Mouse (Mus musculus): ENCODE measurements at regions not wholly inside any gene's neighbourhood (a gene's known extent, or its start where the extent isn't known, plus 50 kb on each side); places are given as distances from the start of the nearest gene placed in this dataset.
A peak's percentile ranks its signal among the peaks of the same experiment; 100 is the strongest.

DNA sequence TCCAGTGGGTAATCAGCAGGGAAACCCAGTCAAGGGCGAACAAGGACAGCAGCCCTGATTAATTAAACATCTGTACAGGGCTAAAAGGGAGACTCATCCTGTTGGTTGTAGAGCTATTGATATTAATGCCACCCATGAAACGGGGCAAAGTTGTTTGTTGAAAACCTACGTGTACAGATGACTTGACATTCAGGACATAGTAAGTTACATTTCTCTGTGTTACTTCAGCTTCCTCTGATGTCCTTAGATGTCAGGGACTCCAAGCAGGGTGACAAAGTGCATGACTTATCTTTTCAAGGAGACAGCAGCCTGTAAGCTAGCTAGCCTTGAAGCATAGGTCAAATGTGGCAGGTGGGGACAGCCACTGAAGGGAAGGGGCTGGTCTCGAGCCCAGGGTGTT, 390.5 kb downstream of the Ccdc171 start:
- intact Hi-C loops (cut with DNase I) = no loop called here

DNA sequence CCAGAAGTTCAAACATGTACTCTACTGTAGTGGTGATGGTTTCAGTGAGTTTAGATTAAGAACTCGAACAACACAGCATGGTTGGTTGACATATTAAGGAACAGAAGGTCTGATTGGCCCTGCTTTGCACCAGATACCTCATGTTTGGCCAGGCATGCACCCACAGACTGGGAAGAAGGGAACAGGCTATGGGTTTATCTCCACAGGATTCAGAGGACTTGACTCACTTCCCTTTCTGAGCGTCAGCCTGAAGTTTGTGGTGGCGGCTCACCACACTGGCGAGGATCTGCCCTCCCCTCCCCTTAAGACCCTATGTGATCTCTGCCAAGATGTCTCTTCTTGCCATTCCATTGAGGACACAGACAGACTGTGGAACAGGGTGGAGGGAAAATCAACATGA, 391.7 kb downstream of the Ccdc171 start:
- DNase-seq (ENCODE audit: low spot score in 2 of 2) = no peak
- intact Hi-C loops (cut with DNase I) = no loop called here

More for the DNA sequence above, 390.5 kb downstream of the Ccdc171 start:
- DNase-seq (ENCODE audit: low spot score in 2 of 2) = no peak

DNA sequence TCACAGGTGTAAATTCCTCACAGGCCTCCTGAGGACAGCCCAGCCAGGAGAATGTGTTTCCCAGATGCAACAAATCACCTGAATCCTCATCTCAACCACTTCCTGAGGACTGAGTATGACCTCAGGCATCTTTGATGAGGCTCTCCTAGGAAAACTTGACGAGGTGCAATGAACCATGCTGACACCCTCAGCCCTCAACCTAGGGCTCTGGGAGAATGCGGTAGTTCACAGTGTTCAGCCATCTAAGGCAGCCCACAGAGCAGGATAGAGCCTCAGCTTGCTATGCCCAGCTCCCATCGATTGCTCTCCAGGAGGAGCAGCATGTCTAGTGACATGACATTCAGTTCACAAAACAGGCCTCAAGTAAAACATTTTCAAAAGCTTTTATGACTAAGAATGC, 392.7 kb downstream of the Ccdc171 start:
- intact Hi-C loops (cut with DNase I) = no loop called here
- no peak for DNase-seq (ENCODE audit: low spot score in 2 of 2)

DNA sequence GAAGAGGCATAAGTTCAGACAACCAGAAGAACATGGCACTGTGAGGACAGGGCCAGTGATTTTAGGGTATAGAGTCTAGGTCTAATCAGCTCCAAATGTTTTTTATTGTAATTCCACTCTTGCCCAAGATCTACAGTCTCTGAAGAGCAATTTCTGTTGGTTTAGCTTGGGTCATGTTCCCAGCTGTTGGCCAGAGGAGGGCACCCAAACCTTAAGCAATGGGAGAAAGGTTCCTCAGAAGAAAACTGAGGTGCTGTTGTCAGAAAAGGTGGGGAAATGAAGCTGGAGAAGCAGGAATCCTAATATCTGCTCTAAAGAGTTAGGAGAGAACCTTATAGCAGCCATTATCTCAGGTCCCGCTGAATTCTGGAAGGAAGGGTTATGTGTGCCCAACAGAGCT, 393.7 kb downstream of the Ccdc171 start:
- no peak for DNase-seq (ENCODE audit: low spot score in 2 of 2)
- intact Hi-C loops (cut with DNase I) = no loop called here

DNA sequence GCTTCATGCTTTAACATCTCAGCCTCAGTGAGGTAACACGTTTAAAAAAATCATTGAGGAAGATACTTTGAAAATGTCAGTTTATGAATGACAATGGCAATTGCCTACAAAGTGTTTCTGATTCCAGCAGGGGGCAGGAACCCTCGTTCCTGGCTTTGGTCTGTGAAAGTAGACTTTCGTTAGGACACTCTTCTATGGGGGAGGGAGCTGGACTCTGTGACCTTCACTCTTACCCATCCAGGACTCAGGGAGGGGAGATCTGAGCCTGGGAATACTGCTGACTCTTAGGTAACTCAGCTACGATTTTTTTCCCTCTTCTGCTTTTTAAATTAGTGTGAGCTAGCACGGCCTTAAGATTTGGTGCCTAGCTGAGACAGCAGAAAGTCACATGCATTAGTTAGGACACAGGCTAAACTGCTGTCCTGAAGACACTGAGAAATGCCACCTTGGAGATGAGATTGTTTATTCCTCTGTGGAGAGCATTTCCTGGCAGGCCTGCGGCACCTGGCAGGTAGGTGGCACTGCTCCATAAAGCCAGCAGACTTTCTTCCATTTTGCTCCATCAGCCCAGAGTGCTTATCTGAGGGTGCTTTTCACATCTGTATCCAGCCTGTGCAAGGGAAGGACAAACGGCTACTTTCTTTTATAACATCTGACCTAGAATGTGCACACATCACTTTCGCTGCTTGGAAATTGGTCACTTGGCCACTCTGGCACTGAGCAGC, 399.9 kb downstream of the Ccdc171 start:
- intact Hi-C loops (cut with DNase I) = no loop called here
- DNase-seq (ENCODE audit: low spot score in 2 of 2) = no peak

DNA sequence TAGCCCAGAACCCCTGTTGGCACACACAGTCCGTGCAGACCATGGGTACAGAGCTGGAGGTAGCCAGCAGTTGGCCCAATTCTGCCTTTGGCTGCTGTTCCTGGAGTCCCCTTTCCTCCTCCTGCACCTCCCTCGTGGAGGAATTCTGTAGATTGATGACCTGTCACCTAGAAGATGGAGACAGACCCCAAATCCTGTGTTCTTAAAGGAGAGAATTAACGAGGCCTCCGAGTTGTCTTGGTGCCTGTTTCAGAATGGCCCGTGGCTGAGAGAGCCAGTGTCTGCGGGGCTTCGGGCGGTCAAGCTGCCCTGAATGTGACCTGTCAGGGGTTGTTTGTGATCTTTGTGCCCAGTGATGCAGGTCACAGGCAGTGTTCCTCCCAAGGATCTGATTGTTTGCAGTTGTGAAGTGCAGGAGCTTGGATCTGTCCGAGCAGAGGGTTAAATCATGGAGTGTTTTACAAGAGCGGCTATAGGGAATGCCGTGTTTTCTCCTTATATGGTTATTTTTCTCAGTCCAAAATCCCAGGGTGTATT, 400.9 kb downstream of the Ccdc171 start:
- intact Hi-C loops (cut with DNase I) = no loop called here
- DNase-seq (ENCODE audit: low spot score in 2 of 2) = no peak

DNA sequence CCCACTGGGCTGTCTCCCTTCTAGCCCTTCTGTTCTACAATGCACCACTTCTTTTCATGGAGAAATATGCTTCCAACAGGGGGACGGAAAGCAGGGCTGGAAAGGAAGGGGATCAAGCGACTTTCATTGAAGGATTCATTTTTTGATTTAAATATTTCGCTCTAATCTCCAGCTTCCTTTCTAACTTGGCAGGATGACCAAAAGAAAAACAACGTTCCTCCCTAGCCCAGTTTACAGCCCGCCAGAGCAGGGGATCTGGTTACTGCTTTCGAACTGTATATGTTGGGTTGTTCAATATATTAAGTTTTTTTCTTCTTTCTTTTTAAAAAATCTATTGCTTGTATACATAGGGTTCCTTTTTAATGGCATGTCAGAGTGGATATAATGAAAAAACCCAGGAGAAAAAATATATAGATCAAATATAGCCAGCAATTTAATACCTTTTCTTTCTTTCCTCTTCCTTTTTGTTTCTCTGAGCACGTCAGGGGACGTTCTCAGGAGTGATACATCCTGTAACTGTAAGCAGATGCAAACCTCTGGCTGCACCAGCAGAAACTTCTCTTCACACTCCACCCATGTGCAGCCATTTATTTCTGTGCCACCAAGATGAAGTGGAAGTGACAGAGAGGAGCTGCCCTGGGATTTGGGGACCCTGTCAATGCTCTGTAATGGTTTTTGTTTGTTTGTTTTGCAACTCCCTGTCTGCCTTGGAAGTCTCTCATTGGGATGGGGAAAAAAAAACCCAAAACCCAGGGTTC, 406.7 kb downstream of the Ccdc171 start:
- no peak for DNase-seq (ENCODE audit: low spot score in 2 of 2)
- intact Hi-C loops (cut with DNase I) = no loop called here

DNA sequence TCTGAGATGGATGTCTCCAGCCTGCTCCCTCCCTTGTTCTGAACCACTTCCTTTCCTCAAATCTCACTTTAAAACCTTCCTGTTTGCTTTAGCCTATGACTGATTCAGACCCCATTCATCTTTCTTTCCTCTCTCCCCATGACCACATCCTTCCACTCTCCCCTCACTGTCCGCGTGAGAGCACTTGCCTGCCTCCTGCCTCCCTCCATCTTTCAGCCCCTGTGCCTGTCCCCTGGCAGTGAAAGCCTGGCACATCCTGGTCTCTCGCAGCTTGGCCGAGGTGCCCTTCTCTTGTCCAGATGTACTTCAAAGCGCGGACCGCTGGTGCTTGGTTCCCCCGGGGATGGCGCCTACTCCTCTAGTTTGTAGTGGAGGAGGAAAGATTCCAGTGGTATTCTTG, 416.3 kb downstream of the Ccdc171 start:
- DNase-seq (ENCODE audit: low spot score in 2 of 2) = no peak
- intact Hi-C loops (cut with DNase I) = no loop called here

DNA sequence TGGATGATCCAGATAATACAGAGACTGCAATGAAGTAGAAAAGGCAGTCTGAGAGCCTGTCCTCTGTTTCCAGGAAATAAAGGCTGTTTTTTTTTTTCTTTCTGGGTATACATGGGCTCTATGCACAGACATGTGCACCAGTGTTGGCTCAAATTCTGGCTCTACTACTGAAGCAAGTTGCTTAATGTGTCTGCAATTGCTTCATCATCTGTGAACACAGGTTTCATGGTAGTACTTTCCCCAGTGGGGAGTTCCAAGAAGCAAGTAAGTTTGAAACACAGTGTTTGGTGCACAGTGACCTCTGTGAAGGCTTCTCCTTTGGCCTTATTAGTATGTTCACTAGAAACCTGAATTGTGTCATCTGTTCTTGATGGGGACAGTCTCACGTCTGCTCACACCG, 424.3 kb downstream of the Ccdc171 start:
- intact Hi-C loops (cut with DNase I) = no loop called here
- DNase-seq (ENCODE audit: low spot score in 2 of 2) = no peak

DNA sequence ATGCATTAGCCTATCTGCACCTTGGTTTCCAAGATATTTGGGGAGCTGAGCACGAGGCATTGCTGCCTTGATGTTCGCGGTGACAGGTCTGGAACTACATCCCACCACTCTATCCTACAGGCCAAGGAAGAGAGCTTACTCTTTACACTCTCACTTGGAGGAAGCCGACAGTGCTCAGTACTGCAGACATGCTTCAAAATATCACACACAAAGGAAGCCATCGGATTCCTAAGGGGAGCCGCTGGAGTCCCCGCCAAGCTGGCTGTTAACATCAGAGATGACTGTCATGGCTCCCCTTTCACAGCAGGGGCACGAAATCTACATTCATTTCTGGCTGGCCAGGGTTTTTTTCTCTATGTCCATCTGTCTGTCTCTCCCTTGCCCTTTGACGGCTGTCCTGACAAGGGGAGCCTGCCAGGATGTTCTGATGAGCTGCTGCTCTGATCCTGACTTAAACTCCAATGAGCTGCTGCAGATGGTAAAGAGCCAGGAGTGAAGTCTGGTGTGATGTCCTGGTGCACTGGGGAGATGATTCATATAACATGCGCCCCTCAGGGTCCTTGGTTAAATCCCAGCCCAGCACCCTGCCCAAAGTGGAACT, 425.6 kb downstream of the Ccdc171 start:
- intact Hi-C loops (cut with DNase I) = no loop called here
- no peak for DNase-seq (ENCODE audit: low spot score in 2 of 2)

DNA sequence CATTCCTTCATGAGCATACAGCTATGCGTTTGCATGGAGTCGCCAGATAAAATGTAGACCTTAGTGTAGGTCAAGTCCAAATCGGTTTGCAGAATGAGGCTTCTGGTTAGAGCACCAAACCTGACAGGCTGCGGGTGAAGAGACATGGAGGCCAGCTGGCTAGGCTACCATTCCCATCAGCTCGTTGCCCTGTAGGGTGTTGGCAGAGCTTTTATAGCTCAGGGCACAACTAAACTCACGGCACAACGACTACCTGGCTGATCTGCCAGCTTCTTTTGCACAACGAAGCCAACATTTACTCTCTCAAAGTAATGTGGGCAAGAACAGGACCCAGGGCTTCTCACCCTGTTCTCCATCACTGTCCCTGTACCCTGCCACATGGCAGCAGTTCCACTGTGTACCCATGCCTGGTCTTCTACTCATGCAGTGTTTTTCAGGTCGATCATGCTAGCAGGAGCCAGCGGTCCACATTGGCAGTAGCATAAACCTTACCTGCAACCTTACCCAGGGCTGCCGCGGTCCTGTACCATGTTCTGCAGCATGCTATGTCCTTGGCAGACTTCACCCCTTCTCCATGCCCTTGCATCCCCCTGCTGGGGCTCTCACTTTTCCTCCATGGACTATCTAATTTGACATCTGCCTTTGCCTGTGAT, 431.0 kb downstream of the Ccdc171 start:
- DNase-seq (ENCODE audit: low spot score in 2 of 2) = no peak
- intact Hi-C loops (cut with DNase I) = no loop called here

DNA sequence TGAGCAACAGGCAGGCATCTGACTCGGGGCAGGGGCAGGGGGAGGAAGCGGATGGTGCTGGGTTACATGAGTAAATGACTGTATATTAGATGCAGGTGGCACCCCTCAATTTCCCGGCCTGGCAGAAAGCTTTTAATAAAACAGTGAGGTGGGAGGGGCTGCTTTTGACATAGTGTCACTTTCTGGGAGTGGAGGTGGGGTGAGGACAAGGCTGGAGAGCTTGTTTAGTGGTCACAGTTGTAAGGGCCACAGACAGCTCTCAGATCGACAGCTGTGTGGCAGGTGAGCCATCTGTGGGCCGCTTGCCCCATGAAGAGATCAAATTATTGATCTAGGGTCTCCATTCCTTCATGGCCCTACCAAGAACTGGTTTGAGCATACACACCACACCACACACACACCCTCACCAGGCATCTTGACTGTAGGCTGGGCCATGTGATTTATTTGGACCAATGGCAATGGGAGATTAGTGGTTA, 431.9 kb downstream of the Ccdc171 start:
- intact Hi-C loops (cut with DNase I) = no loop called here
- DNase-seq (ENCODE audit: low spot score in 2 of 2) = no peak

DNA sequence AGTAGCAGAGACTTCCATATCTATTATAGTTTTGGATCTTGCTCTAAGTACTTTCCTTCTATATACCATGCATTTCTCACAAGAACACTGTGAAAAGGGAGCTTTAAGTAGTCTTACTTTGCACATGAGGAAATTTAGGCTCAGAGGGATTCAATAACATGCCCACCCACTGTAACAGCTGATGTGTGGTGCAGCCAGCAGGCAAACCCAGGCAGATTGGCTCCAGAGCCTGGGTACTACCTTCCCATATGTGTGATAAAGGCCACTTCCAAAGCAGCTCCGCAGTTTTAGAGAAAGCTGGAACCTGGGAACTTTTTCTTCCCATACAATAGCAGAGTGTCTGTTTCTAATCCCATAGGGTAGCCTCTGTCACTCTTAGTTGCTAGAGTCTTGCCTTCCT, 441.6 kb downstream of the Ccdc171 start:
- intact Hi-C loops (cut with DNase I) = no loop called here
- peak; percentile 28 to 33 for DNase-seq (ENCODE audit: low spot score in 2 of 2)

DNA sequence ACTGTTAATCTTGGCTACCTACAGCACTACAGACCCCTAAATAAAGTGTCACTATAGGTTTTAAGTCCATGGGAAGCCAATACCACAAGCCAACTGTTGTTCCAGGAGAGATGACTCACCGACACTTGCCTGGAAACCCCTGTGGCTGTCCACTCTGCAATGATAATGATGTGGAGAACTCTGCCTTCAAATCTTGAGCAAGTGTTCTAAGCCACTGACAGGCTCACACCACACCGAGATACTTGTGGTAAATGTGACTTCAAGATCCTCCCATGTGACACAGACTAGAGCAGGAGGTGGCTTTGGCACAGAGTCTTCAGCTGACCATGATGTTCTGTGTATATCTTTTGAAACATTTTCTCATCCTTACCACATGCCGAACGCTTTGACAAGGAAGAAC, 447.8 kb downstream of the Ccdc171 start:
- intact Hi-C loops (cut with DNase I) = no loop called here
- DNase-seq (ENCODE audit: low spot score in 2 of 2) = no peak

DNA sequence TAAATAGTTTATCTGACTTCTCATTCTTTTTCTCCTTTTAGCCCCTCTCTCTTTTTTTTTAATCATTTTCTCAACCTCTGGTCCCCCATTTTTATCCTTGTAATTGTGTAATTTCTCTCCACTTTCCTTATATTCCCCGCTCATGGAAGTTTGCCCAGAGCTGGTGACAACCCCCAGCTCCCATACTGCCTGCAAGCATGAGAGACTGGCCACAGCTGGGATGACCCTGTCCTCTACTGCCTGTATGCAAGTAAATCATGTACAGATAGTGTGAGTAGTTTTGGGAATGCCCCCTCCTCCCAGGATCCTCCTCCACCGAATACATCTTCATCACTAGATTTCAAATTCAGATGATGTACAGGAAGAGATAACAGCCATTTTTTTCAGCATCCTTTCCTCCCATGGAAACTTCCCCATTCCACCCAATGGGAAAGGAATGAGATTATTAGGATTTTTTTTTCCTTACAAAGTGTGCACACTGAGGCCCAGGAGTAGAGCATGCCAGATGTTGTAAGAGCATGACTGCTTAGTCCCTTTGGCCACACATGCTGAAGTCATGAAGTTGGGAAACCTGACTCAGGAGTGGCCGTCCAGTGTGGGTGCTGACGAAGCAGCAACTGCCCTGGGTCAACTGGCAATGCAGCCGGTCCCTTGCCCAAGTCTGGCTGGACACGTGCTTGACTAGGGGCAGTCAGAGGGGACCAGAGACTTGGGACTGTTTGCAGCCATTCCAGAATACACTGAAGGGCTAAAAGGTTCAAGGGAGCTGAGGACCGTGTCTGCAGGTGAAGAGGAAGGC, 449.1 kb downstream of the Ccdc171 start:
- intact Hi-C loops (cut with DNase I) = no loop called here
- DNase-seq (ENCODE audit: low spot score in 2 of 2) = no peak

DNA sequence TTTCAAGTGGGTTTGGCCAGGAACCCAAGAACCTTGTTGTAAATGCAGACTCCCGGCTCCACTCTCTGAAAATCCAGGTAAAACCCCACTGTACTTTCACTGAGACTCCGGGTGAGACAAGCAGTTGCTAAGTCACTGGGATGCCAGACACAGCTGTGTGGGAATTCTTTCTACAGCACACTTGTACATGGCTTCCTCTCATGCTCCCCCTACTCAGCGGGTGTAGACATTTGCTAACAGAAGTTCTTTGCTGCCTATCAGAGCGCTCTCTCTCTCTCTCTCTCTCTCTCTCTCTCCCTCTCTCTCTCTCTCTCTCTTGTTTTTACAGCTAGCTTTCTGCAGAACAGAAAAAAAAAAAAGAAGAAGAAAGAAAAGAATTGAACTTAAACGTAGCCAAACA, 450.2 kb downstream of the Ccdc171 start:
- no peak for DNase-seq (ENCODE audit: low spot score in 2 of 2)
- intact Hi-C loops (cut with DNase I) = no loop called here

DNA sequence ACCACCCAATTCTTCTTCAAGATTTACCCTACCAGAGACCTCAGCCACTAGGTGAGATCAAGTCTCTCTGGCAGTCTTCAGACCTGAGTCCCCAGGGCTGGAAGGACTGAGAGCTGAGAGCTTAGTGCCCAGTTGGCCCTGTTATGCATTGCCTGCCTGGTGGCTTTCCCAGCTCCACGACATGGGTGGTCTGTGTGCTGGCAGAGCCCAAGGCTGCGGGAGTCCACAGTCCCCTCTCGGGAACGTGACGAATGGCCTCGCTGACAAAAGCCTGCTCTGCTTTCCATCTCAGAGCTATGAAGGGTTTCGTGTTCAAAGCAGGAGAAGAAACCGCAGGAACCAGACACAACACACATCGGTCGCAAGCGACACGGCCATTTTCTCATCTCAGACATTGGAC, 450.7 kb downstream of the Ccdc171 start:
- intact Hi-C loops (cut with DNase I) = no loop called here
- no peak for DNase-seq (ENCODE audit: low spot score in 2 of 2)

DNA sequence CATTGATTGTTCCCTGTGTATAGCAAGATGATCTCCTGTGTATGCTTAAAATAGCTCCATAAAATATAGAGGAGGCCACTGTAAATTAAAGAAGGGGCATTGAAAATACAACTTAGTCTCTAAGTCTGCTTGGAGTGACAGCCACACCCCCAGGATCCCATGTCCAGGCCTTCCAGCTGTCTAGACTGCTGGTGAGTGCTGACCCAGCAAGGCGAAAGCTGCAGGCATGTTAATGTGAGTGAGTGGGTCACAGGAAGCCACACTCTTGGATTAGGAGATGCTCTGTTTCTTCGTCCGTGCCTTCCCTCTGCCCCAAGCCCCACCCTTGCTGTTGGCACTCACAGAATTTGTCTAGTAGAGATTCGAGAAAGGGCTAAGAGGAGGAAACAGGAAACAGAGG, 453.7 kb downstream of the Ccdc171 start:
- no peak for DNase-seq (ENCODE audit: low spot score in 2 of 2)
- intact Hi-C loops (cut with DNase I) = no loop called here

DNA sequence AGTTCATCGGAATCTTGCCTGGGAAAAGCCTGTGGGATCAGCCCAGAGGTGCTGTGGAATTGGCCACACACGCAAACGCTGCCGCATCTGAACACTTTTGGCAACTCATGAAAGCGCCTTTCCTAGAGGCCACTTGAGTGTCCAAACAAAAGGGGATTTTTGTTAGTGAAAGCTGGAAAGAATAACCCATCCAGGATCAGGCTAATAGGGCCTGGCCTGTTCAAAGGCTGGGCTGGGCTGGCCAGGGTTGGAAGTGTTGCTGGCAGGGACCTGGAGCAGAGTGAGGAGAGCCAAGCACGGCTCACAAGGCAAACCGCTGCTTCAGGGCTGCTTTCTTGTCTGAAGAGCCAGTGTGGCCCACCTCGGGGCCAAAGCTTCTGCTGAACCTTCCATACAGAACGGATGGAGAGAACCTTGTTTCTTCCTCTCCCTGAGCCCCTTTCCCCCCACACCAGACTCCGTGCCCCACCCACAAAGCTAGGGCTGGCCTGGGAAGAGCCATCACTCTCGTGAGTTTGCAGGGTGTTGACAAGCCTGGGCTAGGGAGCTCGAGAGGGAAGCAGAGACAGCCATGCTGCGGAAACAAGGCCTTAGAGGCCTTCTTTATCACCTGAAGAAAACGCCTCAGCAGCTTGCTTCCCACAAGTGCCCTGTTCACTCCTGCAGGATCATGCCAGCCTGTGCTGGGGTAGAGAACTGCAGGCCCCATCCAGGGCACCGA, 459.5 kb downstream of the Ccdc171 start:
- intact Hi-C loops (cut with DNase I) = no loop called here
- DNase-seq (ENCODE audit: low spot score in 2 of 2) = peak in 1 of 2 experiments; percentile 9
